Mouse (Mus musculus) frontal cortex, postnatal 36 days (tissue): ENCODE measurements around the gene Ano4.

Experiments used
- DNase-seq, 2 experiments: peaks; one replicate each; pipeline ENCODE4 v3.0.0; 2022; ENCODE audit warnings: low spot score in 2 of 2

Ano4 gene

DNA sequence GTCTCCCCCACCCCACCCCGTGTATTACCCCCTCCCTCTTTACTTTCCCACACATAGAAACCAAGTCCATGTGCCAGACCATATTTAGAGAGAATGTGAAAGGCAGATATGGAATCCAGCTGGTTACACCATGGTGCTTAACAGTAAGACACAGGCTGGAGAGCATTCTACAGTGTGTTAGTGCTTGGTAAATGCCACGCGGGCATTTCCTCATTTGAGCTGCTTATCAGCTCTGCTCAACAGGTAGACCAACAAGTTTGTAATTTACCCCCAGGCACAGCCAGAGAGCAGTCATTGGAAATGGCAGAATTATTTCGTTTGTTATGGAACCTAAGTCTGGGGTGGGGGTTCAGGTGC lies 394.3 kb downstream of the Ano4 start:
- no peak for DNase-seq

DNA sequence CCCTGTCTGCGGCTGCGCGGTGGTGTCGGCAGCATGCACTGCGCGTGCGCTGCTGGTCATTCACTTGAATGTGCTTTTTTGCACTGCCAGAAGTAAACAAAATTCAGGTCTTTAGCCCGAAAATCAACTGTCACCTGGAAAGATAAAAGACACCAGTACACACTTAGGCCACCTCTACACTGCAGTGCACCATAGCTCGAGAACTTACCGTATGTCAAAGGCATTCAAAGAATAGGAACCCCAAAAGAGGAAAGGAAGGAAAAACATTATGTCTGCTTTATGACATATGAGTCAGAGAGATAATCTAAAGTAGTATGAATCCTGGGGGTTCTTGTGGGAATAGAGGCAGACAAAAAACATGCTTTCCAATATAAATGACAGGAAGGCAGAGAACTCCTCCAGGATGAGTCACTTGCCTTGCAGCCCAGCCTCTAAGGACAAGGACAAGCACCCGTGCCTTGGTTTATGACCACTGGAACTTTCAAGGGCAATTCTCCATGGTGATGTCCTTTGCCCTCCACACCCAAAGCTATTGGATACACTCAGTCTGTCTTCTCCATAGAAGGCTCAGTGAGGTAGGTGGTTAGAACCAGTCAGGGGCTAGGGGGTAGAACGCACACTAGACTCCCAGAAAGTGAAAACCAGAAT lies 394.8 kb downstream of the Ano4 start:
- DNase-seq: no peak
